Mouse (Mus musculus): ENCODE results near the gene Gm28308.

The Gm28308 gene

GRCm38 (mm10) chr6:52213119-52213986 lies at the start of gene Gm28308, which contains the start of gene Hoxa3:
Gm28308 (minus strand) TSS chr6:52213339.
Hoxa3 (minus strand) TSS chr6:52213336.
- no peak for DNase-seq (ENCODE audit: low read depth)

DNA sequence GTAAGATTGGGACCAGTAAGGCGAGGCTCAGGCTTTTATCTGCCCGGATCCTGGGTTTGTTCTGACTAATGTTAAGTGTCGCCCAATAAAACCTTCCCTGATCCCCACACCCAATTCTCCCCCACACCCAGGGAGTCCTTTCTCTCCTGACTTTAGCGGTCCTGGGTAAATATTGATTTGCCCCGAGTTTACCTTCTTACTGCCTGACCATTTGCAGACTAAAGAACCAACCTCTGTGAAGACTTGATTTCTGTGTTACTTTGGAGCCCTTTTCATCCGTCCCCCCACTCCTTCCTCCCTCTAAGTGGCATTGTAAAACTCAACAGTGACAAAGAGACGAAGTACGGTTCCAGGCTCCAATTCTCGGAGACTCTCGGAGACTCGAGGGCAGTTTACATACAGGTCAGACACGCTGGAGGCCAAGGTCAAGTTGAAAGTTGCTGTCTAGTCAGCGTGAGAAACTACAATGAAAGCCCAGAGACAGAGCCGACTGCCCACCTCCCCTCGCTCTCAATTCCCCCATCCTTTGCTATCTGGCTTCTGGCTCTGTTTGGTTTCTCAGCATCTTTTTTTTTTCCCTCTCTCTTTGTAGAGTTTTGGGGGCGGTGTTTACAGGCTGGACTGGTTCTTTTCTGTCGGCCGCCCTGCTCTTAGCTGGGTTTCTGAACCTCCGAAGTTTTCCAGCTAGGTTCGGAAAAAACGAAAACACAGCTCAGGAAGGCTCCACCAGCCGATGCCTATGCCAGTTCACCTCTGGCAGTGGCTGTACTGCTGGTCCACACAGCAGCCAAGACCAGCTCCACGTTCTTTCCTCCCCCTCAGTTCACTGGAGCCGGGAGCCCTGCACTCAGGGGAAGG lies 49.6 kb upstream of the Gm28308 start:
- DNase-seq (ENCODE audit: low read depth), result no peak

DNA sequence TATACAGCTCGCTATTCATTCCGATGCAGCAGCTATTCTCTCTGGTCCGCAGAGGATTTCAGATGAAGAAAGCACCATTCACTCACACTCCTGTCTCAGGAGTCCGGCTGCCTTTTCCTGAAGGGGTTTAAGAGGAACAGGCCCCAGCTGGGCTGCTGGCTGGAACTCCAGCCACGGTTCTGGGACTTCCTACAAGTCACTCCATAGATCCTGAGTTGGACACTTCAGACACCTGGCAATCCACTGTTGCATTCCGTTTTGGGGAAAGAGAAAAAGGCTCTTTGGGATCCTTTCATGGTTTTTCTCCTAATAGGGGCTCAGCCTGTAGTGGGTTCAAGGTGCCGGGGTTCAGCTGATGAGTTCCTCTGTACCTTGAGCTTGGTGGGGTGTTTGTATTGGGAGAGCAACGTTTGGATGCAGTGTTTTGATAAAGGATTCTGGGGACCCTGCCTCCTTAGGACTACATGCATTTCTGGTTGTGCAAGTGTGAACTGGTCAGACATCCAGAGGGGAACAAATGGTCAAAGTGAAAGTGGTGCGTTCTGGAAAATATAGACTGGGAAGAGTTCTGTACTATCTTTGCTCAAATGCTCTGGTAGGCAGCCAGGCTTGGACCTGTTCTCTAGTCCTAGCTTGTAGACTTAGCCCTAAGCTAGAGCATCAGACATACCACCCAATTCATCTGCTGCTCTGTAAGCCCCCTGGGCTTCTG lies 48.8 kb upstream of the Gm28308 start:
- no peak for DNase-seq (ENCODE audit: low read depth)

DNA sequence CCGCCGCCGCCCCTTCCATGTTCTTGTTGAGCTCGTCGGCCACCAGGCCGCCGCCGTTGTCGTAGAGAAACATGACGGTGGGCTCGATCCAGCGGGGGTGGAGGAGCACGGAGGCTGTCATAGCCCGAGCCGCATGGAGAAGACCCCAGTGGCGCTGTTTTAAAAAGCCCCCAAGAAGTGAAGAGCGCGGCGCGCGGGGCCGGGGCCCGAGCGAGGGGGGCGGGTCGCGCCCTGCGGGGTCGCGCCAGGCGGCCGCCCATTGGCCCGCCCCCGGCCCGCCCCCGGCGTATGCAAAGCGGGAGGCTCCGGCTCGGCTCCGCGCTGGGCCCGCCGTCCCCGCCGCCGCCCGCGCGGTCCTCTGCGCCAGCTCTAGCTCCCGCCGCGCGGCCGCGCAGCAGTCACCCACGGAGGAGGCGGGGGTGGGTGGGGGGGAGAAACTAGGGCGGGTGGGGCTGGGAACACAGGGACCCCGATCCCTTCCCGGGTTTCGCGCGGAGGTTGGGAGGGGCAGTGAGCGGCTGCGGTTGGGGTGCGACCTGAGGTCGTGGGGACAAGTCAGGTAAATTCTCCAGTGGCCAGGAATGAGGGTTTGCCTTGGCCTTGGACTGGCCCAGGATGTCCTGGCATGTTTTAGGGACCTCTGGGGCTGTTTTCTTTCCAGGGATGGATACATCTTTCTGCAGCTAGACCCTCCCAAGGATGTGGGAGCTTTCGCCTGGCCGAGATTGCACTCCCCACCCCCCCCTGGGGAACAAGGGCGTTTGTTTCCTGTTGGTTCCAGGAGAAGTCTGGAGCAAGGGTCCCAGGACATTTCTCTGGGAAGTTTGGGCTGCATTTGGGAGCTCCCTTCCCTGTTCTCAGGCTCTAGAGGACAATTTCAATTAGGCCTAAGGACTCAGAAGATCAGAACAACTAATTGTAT lies 47.8 kb upstream of the Gm28308 start, which contains the start of gene Hoxa13:
TSS of gene Hoxa13 (minus strand) at position 227 of the 922 bp plus-strand sequence.
- no peak for DNase-seq (ENCODE audit: low read depth)

DNA sequence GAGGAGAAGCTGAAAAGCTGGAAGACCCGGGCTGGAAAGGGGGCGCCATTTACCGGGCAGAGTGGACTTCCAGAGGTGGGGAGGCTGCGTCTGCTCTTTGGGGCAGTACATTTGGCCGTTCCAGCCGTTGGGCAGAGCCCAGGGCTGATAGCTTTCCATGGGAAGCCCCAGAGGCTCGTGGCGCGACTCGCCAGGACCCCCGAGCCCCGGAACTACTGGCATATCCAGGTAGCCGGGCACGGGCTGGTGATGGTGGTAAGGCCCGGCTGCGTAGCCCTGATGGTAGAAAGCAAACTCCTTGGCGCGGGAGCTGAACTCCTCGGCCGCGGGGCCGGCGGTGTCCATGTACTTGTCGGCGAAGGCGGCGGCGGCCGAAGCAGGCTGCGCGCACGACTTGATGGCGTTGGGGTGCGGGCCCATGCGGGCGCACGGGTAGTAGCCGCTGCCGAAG lies 46.7 kb upstream of the Gm28308 start:
- DNase-seq (ENCODE audit: low read depth), result no peak

GRCm38 (mm10) chr6:52259081-52259790 lies 46.1 kb upstream of the Gm28308 start:
- no peak for DNase-seq (ENCODE audit: low read depth)

DNA sequence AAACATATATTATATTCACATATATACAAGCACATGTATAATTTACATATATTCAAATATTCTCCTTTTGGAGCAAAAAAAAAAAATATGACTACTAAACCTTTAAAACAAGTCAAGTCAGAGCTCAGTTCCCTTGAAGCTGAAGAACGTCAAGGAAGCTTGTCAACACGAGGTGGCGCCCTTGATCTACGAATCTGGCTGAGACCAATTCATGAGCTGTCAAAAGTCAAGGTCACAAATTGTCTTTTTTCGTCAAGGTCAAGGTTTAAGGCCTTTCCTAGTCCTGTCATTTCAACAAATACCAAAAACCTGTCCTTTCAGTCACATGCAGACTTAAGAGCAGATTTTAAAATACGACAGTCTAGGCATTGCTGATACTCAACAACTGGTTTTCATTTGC lies 43.8 kb upstream of the Gm28308 start:
- DNase-seq (ENCODE audit: low read depth), result peak; percentile 53

- DNase-seq (ENCODE audit: low read depth), result no peak
These were observed 40.7 kb upstream of the Gm28308 start for GRCm38 (mm10) chr6:52253511-52254500.

DNA sequence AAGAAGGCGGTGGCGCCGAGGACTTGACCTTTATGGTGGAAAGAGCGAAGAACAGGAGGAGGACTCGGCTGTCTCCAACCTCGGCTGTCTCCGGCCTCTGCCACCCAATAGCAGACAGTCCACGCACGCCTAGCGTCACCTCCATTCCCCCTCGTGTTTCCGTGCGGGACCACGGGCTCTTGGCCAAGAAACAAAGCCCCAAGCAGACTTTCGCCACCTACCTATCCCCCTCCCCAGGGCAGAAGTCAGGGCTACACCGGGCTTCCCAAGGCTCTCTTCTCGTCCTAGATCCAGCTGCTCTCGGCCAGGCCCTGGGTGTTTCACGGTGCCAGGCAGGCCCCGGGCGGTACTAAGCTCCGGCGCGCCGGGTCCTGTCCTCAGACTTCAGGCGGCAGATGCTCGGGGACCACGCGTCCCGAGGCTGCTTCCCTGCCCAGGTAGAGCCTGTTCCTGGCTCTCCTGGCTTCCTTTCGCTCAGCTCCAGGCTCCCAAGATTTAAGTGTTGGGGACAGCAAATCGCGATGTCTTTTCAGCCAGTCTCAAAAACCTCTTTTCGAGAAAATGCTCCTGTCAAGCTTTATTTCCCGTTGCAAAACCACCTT lies 39.7 kb upstream of the Gm28308 start:
- DNase-seq (ENCODE audit: low read depth), result no peak

DNA sequence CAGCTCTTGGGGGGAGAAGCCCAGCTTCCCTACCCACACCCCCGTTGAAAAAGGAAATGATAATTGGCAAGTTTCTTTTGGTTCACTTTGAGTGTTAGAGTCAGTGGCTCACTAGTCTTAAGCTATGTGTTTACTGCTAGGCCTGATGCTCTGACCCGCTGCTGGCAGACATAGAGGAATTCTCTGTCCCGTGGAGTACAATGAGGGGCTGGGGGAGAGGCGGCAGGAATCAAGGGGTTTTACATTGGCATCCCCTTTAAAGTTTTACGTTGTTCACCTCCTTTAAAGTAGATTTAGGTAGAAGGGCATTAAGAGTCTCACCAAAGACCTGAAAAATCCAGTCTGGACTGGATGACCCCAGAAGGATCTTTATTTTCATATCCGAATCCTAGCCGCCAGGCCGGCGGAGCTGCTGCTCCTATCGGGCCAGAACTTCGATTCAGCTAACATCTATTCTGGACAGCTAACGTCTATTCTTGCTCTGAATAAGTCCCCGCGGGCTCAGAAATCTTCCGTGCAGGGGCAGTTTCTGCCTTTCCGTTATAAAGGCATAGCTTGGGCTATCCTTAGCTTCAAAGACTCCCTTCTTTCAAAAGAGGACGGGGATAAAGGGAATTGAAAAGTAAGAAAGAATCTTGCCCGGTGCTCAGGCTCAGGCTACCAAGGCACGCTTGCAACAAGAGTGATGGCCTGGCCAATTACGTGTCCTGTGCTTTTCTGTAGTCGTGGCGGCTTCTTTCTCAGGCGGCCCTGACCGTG lies 39.1 kb upstream of the Gm28308 start:
- no peak for DNase-seq (ENCODE audit: low read depth)

GRCm38 (mm10) chr6:52251177-52251879 lies 38.2 kb upstream of the Gm28308 start:
- no peak for DNase-seq (ENCODE audit: low read depth)

DNA sequence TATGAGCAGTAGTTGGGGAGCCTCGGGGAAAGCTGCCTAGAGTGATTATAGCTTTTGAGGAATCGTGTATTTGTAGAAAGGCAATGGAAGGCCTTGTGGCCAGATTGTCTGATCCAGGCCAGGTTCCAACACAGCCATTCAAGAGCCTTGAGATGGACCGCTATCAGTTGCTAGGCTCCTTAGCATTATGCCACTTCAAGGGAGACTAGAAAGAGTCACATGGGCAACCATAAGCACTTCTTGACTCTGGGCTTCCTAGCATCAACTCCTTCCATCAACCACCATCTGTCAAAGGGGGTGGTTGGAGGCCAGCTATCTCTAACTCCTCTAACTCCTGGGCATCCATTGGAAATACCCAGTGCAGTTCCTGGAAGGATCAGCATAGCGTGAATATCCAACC lies 36.7 kb upstream of the Gm28308 start:
- DNase-seq (ENCODE audit: low read depth), result no peak

DNA sequence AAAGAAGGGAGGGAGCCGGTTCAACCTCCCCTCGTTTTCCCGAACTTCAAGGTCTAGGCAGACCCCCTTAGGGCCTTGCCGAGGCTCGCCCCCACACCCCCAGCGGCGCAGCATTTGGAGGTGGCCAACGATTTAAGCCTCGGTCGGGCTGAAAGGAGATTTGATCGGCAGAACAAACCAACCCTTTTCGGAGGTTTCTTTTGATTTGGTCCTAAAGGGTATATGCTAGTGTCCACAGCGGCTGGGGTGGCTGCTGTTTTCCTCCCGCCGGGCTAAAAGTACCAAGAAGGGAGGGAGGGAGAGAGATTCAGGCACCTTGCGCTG lies 36.2 kb upstream of the Gm28308 start:
- no peak for DNase-seq (ENCODE audit: low read depth)

- DNase-seq (ENCODE audit: low read depth), result no peak
These were observed 35.7 kb upstream of the Gm28308 start for GRCm38 (mm10) chr6:52248638-52249414.

GRCm38 (mm10) chr6:52247766-52248637 lies 34.9 kb upstream of the Gm28308 start:
- no peak for DNase-seq (ENCODE audit: low read depth)

DNA sequence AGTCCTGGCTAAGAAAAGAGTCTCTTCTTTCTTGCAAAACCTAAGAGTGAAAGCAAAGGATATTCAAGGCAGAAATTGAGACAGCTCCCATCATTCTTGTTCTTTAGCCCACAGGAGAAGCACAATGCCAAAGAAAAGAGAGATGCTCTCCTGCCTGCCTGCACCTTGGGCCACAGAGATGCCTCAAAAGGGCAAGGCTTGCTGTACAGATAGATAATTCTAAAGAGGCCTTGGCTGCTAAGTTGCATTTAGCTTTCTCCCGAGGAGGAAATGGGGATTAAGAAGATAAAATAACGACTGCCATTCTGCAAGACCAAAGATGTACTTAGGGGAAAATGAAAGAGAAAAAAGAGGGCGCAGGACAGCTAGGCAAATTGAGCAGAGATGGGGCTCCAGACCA lies 33.8 kb upstream of the Gm28308 start:
- no peak for DNase-seq (ENCODE audit: low read depth)
